11 mouse cellular contexts compared by ENCODE assay signal in the genomic region with DNA sequence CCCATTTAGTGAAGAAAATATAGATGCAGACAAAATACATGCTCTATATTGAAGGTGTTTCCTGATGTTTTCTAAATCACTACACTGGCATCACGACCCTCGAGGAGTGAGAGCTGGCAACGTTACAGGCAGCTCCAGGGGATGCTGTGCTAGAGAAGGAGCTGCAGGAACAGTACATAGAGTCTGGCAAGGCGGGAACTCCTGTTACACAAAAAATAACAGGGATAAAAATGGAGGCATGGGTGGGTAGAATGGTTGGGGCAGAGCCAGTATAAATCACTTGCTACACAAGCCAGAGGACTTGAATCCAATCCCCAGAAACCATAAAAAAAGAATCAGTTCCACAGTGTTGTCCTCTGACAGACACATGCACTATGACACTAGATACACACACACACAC.
"Had no signal": no experiment of that assay in that cellular context is flagged by ENCODE, and none has a peak within 500 bp of the region (broad histone marks: within the 10 kb centered on the region; RNA-seq: fewer than 3 reads in every experiment).

No protein-coding gene starts in this region.

- DNase-seq: kidney, adult 11 months; kidney, adult 8-10 months; kidney, postnatal 10 days; kidney, postnatal 4 days; liver, postnatal 0 days; lung, postnatal 10 days; lung, postnatal 36 days; retina, postnatal 1 day; right cerebral cortex, postnatal 14 days; thymus, adult 2 months; thymus, postnatal 25 days had no signal
